Mouse (Mus musculus): ENCODE data around the gene Usp6nl.

- TF ChIP-seq GATA1 (IDR thresholded peaks at IDR 0.05; ENCODE audit: borderline replicate concordance, low read length) (no peak), FLI1 (IDR thresholded peaks at IDR 0.05; ENCODE audit: low read length) (no peak)
Observed at GRCm38 (mm10) chr2:6423661-6424550, 101.4 kb downstream of the Usp6nl start.
